Mouse (Mus musculus): Measurements from ENCODE around the gene Tars2. TPM values are rescaled to one million over a fixed set of nuclear protein-coding genes. Genes with fewer than 3 reads are reported as not detected.

The Tars2 gene
- polyA plus RNA-seq (2015; fragmentation: Nextera tagmentation; extraction: Ambion mirVana) = 36.3 and 41.3 TPM in 2 replicates

DNA sequence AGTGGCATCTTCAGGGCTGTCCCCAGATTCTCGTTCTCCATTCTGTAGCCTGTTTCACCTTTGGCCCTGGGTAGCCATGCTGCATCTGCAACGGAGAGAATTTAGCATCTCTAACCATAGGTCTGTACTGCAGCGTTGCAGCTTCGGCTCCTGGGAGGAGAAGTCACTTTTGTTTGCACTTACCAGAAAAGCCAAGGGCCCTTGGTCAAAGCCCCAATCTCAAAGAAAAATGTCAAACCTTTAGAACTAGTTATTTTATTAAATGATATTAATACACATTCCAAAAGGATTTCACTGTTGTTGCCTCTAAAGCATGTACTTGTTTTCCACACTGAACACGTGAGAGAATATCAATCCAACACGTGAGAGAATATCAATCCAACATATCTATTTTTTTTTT is at the start of gene Tars2:
Gene Tars2 (minus strand): TSS at position 101 of the 400 bp plus-strand sequence.

DNA sequence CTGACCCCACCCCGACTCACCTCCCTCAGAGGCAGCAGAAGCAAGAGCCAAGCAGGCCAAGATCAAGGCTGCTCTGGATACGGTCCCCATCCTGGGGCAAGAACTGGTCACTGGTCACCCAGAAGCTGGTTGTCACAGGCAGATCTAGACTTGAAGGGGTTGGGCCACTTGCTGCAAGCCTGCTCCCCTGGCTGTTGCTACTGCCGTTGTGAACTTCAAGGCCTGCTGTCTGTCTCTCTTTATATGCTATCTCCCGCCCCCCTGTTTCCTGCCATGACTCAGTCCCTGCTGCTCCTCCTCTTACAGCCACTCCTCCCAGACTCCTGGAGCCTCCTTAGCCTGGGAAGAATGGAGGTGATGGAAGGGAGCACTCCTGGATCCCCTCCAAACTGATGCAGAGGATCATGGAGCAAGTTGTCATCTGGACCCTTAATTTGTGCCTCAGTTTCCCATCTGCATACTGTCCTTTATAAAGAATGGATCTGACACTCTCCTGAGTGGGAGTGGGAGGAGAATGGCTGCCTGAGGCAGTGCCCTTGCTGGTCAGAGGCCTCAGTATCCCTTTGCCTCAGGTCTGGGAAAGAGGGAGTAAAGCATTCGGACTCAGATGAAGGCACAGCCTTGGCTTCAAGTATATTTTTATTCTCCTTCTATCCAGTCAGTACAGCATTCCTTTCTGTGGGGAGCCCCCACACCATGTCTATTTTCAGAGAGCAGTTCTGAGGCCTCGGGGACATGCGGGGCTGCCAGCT is 20.5 kb downstream of the Tars2 start, which contains the start of gene Ecm1:
Gene Ecm1 (minus strand): TSS at position 217 of the 752 bp plus-strand sequence.

Small RNAs within 50 kb of the gene (microRNA-seq; reads per million reads assigned to microRNA genes)
- not detected for gene Mir7014

Other genes with a start within 250 kb of the Tars2 start
- gene Ctss, start 233.4 kb downstream of the Tars2 start, polyA plus RNA-seq (2015; fragmentation: Nextera tagmentation; extraction: Ambion mirVana) = 38.5 and 40.3 TPM in 2 replicates
- gene Hormad1, start 200.5 kb downstream of the Tars2 start, polyA plus RNA-seq (2015; fragmentation: Nextera tagmentation; extraction: Ambion mirVana) = not detected in 2 replicates
- gene Golph3l, start 171.3 kb downstream of the Tars2 start, polyA plus RNA-seq (2015; fragmentation: Nextera tagmentation; extraction: Ambion mirVana) = 19.0 and 20.1 TPM in 2 replicates
- gene Ensa, start 135.2 kb downstream of the Tars2 start, polyA plus RNA-seq (2015; fragmentation: Nextera tagmentation; extraction: Ambion mirVana) = 125 and 136 TPM in 2 replicates
- gene Mcl1, start 101.4 kb downstream of the Tars2 start, polyA plus RNA-seq (2015; fragmentation: Nextera tagmentation; extraction: Ambion mirVana) = 37.3 and 47.5 TPM in 2 replicates
- gene Adamtsl4, start 72.3 kb downstream of the Tars2 start, polyA plus RNA-seq (2015; fragmentation: Nextera tagmentation; extraction: Ambion mirVana) = 3.1 TPM in 2 replicates
- gene Ecm1, start 20.6 kb downstream of the Tars2 start, polyA plus RNA-seq (2015; fragmentation: Nextera tagmentation; extraction: Ambion mirVana) = 13.1 and 19.6 TPM in 2 replicates
- gene Rprd2, start 58.7 kb upstream of the Tars2 start, polyA plus RNA-seq (2015; fragmentation: Nextera tagmentation; extraction: Ambion mirVana) = 18.6 and 19.4 TPM in 2 replicates
- 15.8 and 22.0 TPM in 2 replicates for gene Prpf3, start 95.7 kb upstream of the Tars2 start, polyA plus RNA-seq (2015; fragmentation: Nextera tagmentation; extraction: Ambion mirVana)
- 266 and 288 TPM in 2 replicates for gene Mrps21, start 111.3 kb upstream of the Tars2 start, polyA plus RNA-seq (2015; fragmentation: Nextera tagmentation; extraction: Ambion mirVana)
- gene Ciart, start 122.0 kb upstream of the Tars2 start, polyA plus RNA-seq (2015; fragmentation: Nextera tagmentation; extraction: Ambion mirVana) = 6.5 and 7.3 TPM in 2 replicates
- 22.7 and 24.3 TPM in 2 replicates for gene BC028528, start 131.8 kb upstream of the Tars2 start, polyA plus RNA-seq (2015; fragmentation: Nextera tagmentation; extraction: Ambion mirVana)
- 36.6 and 37.6 TPM in 2 replicates for gene Aph1a, start 133.8 kb upstream of the Tars2 start, polyA plus RNA-seq (2015; fragmentation: Nextera tagmentation; extraction: Ambion mirVana)
- 4.6 and 7.2 TPM in 2 replicates for gene Car14, start 144.5 kb upstream of the Tars2 start, polyA plus RNA-seq (2015; fragmentation: Nextera tagmentation; extraction: Ambion mirVana)
- gene Anp32e, start 169.0 kb upstream of the Tars2 start, polyA plus RNA-seq (2015; fragmentation: Nextera tagmentation; extraction: Ambion mirVana) = 80.1 and 84.7 TPM in 2 replicates
- 37.5 and 41.6 TPM in 2 replicates for gene Plekho1, start 235.8 kb upstream of the Tars2 start, polyA plus RNA-seq (2015; fragmentation: Nextera tagmentation; extraction: Ambion mirVana)